Mouse (Mus musculus) cerebellum, adult 9-11 months (tissue): ENCODE results near the gene Bbs2.
A peak's percentile ranks its signal among the peaks of the same experiment; 100 is the strongest.

Source experiments
- DNase-seq: peaks from one replicate; pipeline ENCODE4 v3.0.0; 2022

Bbs2 gene

DNA sequence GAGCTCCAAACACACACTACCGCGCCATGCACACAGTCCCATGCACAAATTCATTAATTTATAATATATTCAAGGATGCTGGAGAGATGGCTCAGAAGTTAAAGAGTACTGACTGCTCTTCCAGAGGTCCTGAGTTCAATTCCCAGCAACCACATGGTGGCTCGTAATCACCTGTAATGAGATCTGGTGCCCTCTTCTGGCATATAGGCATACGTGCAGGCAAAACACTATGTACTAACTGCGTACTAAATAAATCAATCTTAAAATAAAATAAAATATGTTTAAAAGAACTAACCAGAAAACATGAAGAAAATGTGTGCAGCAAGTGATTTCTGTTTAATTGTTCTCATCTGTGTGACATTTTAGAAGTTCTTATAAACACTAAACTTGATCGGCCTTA lies 4.4 kb downstream of the Bbs2 start:
- DNase-seq, result no peak

- DNase-seq, result no peak
These were observed 5.9 kb downstream of the Bbs2 start for GRCm38 (mm10) chr8:94092848-94093247.

DNA sequence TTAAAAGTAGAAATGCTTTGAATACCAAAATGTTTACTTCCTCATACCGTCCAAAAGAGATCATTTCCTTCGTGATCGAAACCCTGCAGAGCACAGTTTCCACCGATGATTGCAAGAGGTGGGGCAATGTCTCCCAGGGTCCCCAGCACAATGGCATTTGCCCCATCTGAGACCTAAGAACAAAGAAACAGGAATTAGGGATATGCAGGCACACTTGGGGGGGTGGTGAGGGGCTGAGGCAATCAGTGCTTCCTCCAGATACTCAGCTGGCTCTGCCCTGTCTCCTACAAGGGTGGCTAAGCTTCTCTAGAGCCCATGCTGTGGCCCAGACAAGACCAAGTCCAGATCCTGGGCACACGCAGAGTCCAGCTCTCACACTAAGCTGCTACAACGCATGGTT lies 9.0 kb downstream of the Bbs2 start:
- no peak for DNase-seq

- no peak for DNase-seq
These were observed 10.8 kb downstream of the Bbs2 start for GRCm38 (mm10) chr8:94087964-94088363.

GRCm38 (mm10) chr8:94076461-94077192 lies 22.1 kb downstream of the Bbs2 start:
- DNase-seq, result no peak

- DNase-seq, result no peak
These were observed 29.9 kb downstream of the Bbs2 start for GRCm38 (mm10) chr8:94068793-94069192.

DNA sequence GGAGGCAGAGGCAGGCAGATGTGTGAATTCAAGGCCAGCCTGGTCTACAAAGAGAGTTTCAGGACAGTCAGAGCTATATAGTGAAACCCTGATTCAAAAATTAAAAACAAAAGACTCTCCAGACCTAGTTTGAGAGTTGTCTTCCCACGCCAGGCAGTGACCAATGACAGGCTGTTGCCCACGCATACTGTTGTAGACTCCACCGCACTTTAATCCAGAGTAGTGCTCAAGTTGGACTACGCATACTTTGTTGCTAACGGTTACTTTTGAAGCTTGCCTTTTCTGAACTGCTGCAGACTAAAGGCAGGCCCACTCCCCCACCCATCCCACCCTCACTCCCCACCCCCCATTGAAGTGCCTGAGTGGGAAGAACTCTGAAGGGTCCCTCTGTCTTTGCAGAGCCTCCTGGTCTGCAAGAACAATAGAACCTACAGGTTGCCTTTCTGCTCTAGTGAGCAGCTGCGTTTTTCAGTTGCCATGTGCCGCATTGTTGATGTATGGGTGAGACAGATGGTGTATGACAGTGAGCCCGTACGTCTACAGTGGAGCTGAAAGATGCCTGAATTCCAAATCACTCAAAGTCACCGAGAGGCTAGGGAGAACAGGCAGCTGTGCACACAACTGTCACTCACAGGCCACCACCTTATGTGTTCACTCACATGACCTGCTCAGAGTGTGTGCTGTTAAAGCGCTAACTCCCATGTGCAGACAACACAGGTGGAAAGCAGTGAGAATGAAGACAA lies 32.4 kb downstream of the Bbs2 start:
- no peak for DNase-seq

DNA sequence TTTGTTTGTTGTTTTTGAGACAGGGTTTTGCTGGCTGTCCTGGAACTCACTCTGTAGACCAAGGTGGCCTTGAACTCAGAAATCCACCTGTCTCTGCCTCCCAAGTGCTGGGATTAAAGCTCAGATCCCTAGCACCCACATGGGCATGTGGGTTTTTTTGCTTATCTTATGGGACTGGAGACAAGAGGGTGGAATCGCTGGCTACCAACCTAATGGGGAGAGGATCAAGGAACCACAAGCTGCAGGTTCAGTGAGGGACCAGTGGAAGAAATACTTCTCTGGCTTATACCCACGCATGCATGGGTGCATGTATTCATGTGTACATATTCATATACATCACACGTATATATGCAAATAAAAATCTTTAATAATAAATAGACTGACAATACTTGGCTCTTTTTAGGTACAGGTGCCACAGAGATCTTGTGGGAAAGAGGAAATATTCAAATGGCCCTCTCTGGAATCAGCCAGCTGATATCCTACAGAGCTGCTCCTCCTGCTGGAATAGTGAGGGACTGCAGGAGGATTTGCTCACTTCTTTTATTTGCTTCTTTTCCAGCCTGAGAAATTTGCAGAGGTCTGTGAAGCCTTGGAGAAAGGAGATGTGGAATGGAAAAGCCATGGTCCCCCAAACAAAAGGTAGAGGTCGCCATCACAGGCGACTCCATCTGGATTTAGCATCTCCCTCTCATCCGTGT lies 41.4 kb downstream of the Bbs2 start:
- DNase-seq, result peak; percentile 30

DNA sequence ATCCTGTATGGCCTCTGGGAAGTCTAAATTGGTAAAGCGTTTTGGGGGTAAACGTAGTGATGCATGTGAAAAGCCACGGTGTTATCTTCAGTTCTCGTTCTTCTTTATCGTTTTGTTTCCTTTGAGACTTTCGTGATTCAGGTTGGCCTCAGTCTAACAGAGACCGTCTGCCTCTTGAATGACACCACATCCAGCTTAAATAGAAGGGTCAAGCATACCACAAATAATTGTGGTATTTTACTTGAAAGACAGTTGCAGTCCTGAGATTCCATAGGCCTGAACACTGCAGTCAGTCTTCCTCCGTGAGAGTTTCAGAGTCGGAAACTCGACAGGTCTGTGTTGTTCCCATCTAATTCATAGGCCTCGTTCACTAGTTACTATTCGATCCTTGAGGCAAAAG lies 46.0 kb downstream of the Bbs2 start:
- no peak for DNase-seq

GRCm38 (mm10) chr8:94047845-94048244 lies 50.9 kb downstream of the Bbs2 start:
- no peak for DNase-seq

- peak; percentile 19 for DNase-seq
These were observed 60.9 kb downstream of the Bbs2 start for GRCm38 (mm10) chr8:94037806-94038205.

DNA sequence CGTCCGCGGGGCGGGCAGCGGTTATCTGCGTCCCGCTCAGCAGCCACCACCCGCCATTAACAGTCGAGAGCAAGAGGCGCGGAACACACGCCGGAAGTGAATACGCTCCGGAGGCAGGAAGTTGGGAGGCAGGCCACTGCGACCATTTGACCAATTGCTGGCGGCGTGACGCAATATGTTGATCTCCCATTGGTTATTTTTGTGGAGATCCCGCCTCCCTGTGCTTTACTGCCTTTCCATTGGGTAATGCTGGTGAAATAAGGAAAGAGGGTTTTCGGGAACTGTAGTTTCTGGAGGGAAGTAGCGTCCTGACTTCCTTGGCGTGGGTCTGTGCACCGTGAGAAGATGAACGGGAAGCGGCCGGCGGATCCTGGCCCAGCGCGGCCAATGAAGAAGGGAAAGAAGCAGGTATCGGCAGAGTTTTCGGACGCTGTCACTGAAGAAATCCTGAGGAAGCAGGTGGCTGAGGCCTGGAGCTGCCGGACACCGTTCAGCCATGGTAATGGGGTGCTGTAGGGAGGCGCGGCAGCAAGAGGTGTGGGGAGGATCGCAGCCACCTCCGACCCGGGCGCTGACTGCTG lies 61.7 kb downstream of the Bbs2 start, which contains the start of the genes Nudt21 and Ogfod1:
Nudt21 (minus strand) TSS at position 88 of the 581 bp plus-strand sequence.
Ogfod1 (plus strand) TSS at position 255 of the 581 bp plus-strand sequence.
- DNase-seq, result peak; percentile 96

DNA sequence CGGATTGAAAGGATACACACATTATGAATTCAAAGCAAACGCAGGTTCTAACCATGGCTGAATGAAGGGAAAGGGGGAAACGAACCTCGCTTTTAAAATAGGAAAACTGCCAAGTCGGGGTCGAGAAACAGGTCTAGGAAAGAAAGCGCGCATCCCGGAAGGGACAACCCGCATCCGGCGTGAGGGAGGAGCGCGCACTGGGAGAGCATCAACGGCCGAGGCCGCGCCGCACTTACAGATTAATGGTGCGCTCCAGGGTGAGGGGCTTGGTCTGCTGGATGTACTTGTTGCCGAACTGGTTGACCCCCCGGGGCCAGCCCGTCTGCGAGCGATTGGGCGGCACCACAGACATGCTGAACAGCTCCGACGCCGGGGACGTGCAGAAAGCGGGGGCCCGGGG lies 62.2 kb downstream of the Bbs2 start:
- DNase-seq, result peak; percentile 80

- DNase-seq, result no peak
These were observed 63.5 kb downstream of the Bbs2 start for GRCm38 (mm10) chr8:94035200-94035599.

- DNase-seq, result no peak
These were observed 65.1 kb downstream of the Bbs2 start for GRCm38 (mm10) chr8:94033601-94034000.

DNA sequence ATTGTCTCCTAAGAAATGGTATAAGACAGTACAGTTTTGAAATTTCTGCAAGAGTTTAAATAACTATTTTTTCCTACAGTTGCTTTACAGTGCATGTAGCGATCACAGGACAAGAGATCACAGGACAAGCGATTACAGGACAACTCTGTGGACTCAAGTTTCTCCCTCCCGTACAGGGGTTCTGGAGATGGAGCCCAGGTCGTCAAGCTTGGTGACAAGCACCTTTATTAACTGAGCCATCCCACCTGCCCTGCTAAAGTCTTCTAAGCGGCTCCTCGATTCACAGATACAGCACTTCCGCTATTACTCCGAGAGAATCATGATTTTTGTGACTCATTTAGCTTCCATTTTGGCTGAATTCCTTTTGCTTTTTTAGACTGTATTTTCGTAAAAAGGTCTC lies 69.0 kb downstream of the Bbs2 start:
- DNase-seq, result no peak

GRCm38 (mm10) chr8:94023916-94024315 lies 74.8 kb downstream of the Bbs2 start:
- no peak for DNase-seq
